Mouse (Mus musculus): ENCODE measurements around the gene Fbxw11.

Gene Fbxw11

GRCm38 (mm10) chr11:32623912-32624311 lies 18.6 kb upstream of the Fbxw11 start:
- no peak for DNase-seq (ENCODE audit: low spot score)

DNA sequence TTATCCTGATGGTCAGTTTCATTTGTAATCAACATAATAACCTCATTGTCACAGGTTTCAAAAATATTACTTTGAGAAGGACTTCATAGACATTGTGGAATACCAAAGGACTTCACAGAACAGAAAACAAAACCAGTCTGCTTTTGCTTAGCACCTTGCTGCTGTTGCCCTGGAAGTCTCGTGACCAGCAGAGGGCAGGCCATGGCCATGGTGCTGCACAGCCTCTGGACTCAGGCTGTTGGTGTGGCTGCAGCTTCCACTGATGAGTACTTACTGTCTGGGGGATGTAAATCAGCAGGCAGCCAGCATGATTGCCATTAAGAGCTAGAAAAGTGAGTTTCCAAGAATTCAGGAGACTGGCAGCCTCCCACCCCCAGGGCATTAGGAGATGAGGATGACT lies 16.8 kb upstream of the Fbxw11 start:
- peak; percentile 55 for DNase-seq (ENCODE audit: low spot score)

DNA sequence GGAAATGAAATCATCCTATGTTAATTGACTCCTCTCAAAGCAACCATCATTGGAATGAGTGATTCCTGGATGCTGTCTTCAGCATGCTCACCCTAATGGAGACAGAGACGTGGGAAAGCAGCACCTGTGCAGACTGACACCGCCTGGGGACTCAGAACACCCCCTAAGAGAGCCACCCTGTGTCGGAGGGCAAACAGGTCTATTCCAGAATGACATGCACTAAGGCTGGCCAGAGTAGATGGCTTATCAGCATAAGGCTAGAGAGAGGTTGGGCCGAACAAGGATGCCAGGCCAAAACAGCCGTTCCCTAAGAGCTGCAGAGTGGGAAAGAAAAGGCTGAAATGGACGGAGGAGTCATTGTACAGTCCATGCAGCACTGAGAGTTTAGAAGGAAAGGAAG lies 16.4 kb upstream of the Fbxw11 start:
- DNase-seq (ENCODE audit: low spot score), result no peak

GRCm38 (mm10) chr11:32627900-32628299 lies 14.6 kb upstream of the Fbxw11 start:
- DNase-seq (ENCODE audit: low spot score), result no peak

DNA sequence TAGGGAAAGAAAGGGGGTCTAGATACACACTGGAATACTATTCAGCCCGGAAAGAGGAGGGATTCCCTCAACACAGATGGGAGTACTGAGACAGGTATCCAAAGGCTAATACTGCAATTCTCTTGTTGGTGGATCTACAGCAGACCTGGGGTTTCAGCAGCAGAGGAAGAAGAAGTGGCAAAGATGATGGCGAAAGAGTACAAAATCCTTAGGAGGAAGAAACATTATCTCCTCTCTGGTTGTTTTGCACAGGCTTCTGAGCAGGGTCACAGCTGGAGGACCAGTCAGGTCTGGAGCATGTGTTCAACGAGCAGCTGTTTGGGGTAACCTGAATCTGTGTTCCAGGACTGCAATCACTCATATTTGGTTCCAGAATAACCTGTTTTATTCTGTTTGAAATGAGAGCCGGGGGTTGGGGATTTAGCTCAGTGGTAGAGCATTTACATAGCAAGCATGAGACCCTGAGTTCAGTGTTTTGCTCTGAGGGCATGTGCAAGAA lies 12.8 kb upstream of the Fbxw11 start:
- no peak for DNase-seq (ENCODE audit: low spot score)

- no peak for DNase-seq (ENCODE audit: low spot score)
Measured at GRCm38 (mm10) chr11:32632671-32633070, 9.9 kb upstream of the Fbxw11 start.

DNA sequence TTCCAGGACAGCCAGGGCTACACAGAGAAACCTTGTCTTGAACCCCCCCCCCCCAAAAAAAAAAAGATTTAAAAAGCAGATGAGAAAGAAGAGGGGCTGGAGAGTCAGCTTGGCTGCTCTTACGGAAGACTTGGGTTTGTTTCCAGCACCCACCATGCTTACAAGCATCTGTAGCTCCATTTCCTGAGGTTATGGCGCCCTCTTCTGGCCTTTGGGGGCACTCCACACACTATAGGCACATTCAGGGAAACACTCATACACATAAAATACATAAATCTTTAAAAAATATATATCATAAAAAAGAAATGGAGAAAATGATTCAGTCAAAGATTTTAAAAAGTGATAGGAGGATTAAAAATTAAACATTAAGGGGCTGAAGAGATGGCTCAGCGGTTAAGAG lies 9.0 kb upstream of the Fbxw11 start:
- no peak for DNase-seq (ENCODE audit: low spot score)

- no peak for DNase-seq (ENCODE audit: low spot score)
Measured at GRCm38 (mm10) chr11:32634143-32634542, 8.4 kb upstream of the Fbxw11 start.

DNA sequence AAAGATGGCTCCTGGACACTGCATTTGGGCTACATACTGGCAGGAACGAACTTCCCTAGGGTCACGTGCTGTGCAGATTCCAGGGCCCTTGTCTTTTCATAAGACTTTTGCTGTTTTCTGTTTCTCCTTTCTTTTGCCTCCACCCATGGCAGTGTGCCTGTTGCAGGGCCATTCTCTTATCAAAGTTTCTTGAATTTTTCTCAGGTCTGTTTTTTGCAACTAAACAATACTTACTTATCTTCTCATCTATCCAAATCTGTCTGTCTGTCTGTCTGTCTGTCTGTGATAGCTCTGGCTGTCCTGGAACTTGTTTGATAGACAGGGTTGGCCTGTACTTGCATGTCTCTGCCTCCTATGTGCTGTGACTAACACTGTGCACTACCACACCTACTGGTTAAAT lies 7.7 kb upstream of the Fbxw11 start:
- no peak for DNase-seq (ENCODE audit: low spot score)

GRCm38 (mm10) chr11:32636275-32636674 lies 6.2 kb upstream of the Fbxw11 start:
- DNase-seq (ENCODE audit: low spot score), result no peak

DNA sequence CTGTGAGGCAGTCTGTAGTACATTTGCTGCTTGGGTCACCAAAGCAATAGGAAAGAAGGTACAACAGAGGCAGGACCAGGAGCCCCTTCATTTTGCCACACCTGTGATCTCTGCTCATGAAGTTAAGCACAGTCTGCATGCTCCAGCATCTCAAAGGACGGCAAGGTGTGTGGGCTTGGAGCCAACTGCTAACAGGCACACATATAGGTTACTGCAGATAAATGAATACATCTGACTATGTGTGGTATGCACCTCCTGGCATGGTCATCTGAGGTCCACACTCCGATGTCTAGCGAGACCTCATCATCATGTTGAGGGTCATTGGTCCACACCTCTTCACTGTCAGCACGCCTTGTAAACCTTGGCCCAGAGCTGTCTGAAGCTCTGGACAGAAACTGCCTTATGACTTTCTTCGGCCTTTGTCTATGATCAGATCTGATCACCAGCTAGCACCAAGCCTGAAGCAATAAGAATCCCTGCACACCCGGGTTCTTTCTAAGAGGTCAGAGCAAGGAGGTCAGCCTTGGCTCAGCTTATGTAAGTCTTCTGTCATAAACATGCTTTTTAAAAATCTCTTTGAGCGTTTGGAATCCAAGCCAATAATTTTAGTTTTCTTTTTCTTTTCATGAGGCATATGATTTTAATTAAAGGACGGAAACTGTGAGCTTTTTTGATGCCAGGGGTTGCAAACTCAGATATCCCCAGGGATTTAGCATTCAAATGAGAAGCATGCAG lies 3.8 kb upstream of the Fbxw11 start:
- DNase-seq (ENCODE audit: low spot score), result no peak

DNA sequence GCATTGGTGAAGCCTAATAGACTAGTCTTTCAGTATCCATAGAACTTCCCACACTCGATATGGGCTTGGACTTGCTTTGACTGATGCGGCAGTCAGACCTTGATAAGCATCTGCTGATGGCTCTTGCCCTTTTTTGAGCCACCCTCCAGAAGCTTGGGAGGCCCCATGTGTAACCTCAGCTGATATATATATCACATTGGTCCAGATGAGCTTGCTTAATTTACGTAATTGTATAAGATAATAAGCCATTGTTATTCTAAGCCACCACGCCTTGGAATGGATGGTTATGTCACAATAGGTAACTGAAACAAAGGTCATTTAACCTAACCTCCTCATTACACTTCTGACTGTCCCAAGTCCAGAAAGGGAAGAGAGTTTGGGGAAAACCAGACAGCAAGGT lies 1.9 kb upstream of the Fbxw11 start:
- DNase-seq (ENCODE audit: low spot score), result no peak

- no peak for DNase-seq (ENCODE audit: low spot score)
Measured at GRCm38 (mm10) chr11:32642899-32643886, 669 bp downstream of the Fbxw11 start.

GRCm38 (mm10) chr11:32644010-32644409 lies 1.5 kb downstream of the Fbxw11 start:
- no peak for DNase-seq (ENCODE audit: low spot score)

DNA sequence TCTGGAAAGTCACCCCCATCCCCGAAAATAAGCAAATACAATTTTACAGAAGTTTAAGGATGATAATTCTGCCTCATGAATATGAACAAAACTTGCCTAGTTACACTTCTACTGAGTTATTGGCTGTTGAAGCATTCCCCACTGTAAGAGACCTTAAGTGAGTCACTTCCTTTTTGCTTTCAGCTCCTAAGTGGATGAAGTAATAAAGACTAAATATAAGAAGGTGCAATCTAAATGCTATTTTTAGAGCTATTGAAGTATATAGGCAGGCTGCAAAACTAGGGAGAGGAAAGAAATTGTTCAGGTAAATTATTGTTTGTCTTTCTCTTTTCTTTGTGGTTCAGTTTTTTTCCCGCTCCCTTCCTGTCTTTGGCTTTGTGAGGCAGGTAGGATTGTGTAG lies 4.7 kb downstream of the Fbxw11 start:
- DNase-seq (ENCODE audit: low spot score), result no peak

GRCm38 (mm10) chr11:32650236-32650749 lies 7.8 kb downstream of the Fbxw11 start:
- no peak for DNase-seq (ENCODE audit: low spot score)

- no peak for DNase-seq (ENCODE audit: low spot score)
Measured at GRCm38 (mm10) chr11:32650893-32651590, 8.5 kb downstream of the Fbxw11 start.

DNA sequence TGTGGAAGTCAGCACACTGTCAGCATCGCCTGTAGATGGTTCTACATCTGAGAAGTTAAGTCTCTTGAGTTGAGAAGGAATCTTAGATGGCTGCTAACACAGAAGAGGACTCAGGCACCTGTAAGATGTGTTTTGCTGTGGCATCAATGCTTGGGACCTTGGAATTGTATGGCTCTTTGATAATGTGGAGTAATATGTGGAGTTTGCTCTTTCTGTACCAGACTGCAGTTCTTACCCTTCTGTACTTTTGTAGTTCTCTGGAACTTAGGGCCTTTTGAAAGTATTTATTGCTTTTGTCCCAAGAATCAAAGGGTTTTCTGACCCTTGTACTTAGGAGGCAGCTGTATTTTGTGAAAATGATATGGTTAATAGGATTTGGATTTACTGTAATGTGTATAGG lies 9.2 kb downstream of the Fbxw11 start:
- no peak for DNase-seq (ENCODE audit: low spot score)

DNA sequence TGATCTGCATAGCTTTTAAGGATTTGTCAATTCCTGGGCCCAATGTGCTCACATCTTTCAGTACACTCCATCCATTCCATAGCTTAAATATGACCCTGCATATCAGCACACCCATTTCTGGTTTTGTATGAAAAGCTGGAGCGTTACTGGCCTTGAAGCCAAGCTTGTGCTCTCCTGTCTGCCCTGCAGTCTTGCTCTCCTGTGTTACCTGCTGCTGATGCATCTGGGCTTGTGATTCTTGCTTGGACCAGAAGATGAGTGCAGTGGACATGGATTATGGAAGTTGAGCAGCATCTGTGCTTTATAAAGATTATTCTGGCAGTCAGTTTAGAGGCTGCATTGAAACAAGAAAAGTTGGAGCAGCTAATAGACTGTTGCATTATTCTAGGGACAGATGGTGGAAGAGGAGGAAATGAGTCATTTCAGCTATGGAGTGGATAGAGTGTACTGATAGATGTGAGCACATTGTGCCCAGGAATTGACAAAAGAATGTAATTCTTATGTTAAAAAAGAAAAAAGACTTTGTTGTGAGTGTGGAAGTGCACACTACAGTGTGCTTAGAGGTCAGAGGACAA lies 19.6 kb downstream of the Fbxw11 start:
- DNase-seq (ENCODE audit: low spot score), result no peak

DNA sequence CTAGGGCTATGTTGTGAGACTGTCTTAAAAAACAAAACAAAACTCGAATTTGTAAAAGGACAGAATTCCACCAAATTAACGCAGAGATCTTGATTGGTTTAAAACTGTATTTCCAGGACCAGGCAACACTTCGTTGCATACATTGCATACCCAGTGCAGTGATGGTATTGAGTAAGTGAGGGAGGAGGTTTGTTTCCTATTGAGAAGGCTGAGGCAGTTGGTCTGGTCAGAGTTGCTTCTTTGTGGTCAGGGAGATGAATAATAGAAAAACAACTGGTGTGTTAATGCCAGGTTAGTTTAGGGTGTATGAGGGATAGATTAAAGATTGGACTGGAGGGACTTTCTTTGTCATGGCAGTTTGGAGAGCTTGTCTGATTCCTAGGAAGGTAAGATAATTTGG lies 23.1 kb downstream of the Fbxw11 start:
- DNase-seq (ENCODE audit: low spot score), result no peak

GRCm38 (mm10) chr11:32666983-32667382 lies 24.5 kb downstream of the Fbxw11 start:
- no peak for DNase-seq (ENCODE audit: low spot score)

DNA sequence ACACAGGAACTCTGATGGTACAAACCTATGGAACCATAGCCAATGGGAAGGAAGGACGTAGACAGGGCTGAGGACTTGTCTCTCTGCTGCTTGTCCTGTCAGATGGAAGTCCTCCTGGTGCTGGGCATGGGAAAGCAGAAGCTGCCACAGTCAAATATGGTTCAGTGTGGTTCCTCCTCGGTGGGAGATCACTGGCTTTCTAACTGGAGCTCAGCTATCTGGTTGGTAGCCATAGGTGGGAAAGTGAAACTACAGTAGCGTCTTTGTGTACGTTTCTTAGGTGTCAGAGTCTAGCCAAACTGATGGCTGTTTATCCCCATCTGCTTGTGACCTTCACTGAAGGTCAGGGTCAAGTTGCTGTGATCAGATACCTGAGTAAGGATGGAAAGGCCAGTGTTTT lies 29.0 kb downstream of the Fbxw11 start:
- DNase-seq (ENCODE audit: low spot score), result no peak
